Mouse (Mus musculus): Measurements from ENCODE around the gene Ripk1.

DNA sequence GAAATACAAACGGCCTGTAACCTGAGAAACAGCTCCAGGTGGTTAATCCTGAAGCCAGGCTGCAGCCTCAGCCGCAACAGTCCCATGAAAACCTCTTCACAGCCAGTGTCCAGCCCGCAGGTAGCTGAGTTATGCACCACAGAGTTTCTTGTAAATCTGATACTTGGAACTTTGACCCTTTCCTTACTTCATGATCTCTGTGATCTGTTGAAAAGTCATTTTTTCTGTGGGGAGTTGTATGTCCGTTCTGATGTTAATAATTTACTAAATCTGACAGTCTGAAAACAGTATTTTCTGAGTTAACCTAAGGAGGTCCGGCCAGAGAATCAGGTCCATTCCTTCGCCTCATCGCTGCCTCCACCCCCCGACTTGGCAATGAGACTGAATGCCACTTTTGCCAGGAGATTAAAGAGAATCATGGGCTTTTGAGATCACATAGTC is 36.8 kb downstream of the Ripk1 start:
- TF ChIP-seq CTCF (IDR thresholded peaks at IDR 0.05; ENCODE audit: low read depth, low read length) (no peak), POLR2A (IDR thresholded peaks at IDR 0.05; ENCODE audit: extremely low read depth, insufficient read depth, low read length) (0 out of 2 replicates have a peak, but pooled peaks have one; percentile 41)
